ENCODE assay signal across 8 mouse cellular contexts in genomic region chr2:28525943-28526876, GRCm38 (mm10). TPM values are rescaled to one million over a fixed set of nuclear protein-coding genes. Genes with fewer than 3 reads are reported as not detected.
DNase-seq lines count a peak whose midpoint lies in the region; ATAC-seq and TF ChIP-seq lines count a peak whose summit lies in the region.

No protein-coding gene starts in this region.

- no peaks in the 10 kb centered on the region for H3K27me3 ChIP-seq in lung, embryonic 16.5 days (ENCODE audit: control insufficient read depth, insufficient read depth, low read depth, low read length)
- H3K27me3 ChIP-seq in forebrain, embryonic 16.5 days (replicated peaks; ENCODE audit: control insufficient read depth, insufficient read depth, low read length), result no peaks in the 10 kb centered on the region
- no peaks in the 10 kb centered on the region for H3K27me3 ChIP-seq in limb, embryonic 11.5 days (ENCODE audit: control insufficient read depth, insufficient read depth, low read length)
- no peaks in the 10 kb centered on the region for H3K27me3 ChIP-seq in neural tube, embryonic 13.5 days

- 34% methylated on average over 12 of the region's 12 CpGs for WGBS in lung, embryonic 16.5 days
- WGBS in forebrain, embryonic 16.5 days, result 40% methylated on average over 12 of the region's 12 CpGs
- 39% methylated on average over 12 of the region's 12 CpGs for WGBS in limb, embryonic 11.5 days
- 36% methylated on average over 12 of the region's 12 CpGs for WGBS in neural tube, embryonic 13.5 days

- peaks cover 28% of the 10 kb centered on the region for H3K4me1 ChIP-seq in lung, embryonic 16.5 days (replicated peaks; ENCODE audit: control insufficient read depth, insufficient read depth, low read length)
- H3K4me1 ChIP-seq in forebrain, embryonic 16.5 days (replicated peaks; ENCODE audit: control insufficient read depth, insufficient read depth, low read length), result peaks cover 58% of the 10 kb centered on the region
- peaks cover 33% of the 10 kb centered on the region for H3K4me1 ChIP-seq in limb, embryonic 11.5 days (ENCODE audit: control insufficient read depth, insufficient read depth, low read length)
- H3K4me1 ChIP-seq in neural tube, embryonic 13.5 days (replicated peaks), result peaks cover 100% of the 10 kb centered on the region

- H3K36me3 ChIP-seq in lung, embryonic 16.5 days (ENCODE audit: control insufficient read depth, insufficient read depth, low read length), result no peaks in the 10 kb centered on the region
- no peaks in the 10 kb centered on the region for H3K36me3 ChIP-seq in forebrain, embryonic 16.5 days (ENCODE audit: control insufficient read depth, insufficient read depth)
- no peaks in the 10 kb centered on the region for H3K36me3 ChIP-seq in limb, embryonic 11.5 days (ENCODE audit: control insufficient read depth, insufficient read depth, low read length)
- peaks cover 9% of the 10 kb centered on the region; the same call in 1 of the 2 replicates for H3K36me3 ChIP-seq in neural tube, embryonic 13.5 days

- no peak for TF ChIP-seq POLR2A in brain, embryonic 14.5 days (IDR thresholded peaks at IDR 0.05; ENCODE audit: borderline replicate concordance, extremely low read depth, insufficient read depth, insufficient read length, poor library complexity, severe bottlenecking)

- H3K4me2 ChIP-seq in lung, embryonic 16.5 days (ENCODE audit: low read depth, low read length), result no peak overlapping the region
- peak overlapping the region; percentile 13; the same call in 1 of the 2 replicates for H3K4me2 ChIP-seq in forebrain, embryonic 16.5 days (ENCODE audit: low read length)
- no peak overlapping the region for H3K4me2 ChIP-seq in limb, embryonic 11.5 days (ENCODE audit: low read depth, severe bottlenecking)
- H3K4me2 ChIP-seq in neural tube, embryonic 13.5 days, result peak overlapping the region; percentile 16; the same call in 1 of the 2 replicates

- peak overlapping the region; percentile 80 for H3K27ac ChIP-seq in lung, embryonic 16.5 days (ENCODE audit: low read length)
- H3K27ac ChIP-seq in forebrain, embryonic 16.5 days (ENCODE audit: low read length), result peak overlapping the region; percentile 65
- peak overlapping the region; percentile 60; the same call in 1 of the 2 replicates for H3K27ac ChIP-seq in limb, embryonic 11.5 days (replicated peaks; ENCODE audit: low read depth, low read length)
- H3K27ac ChIP-seq in neural tube, embryonic 13.5 days (replicated peaks), result peak overlapping the region; percentile 81

- H3K9ac ChIP-seq in lung, embryonic 16.5 days (ENCODE audit: low read length), result 0 out of 2 replicates have a peak overlapping the region, but pooled peaks have one; percentile 17
- peak overlapping the region; percentile 32 for H3K9ac ChIP-seq in forebrain, embryonic 16.5 days (replicated peaks; ENCODE audit: low read depth, low read length)
- H3K9ac ChIP-seq in limb, embryonic 11.5 days (ENCODE audit: low read length), result no peak overlapping the region; the same call in 1 of the 2 replicates
- peak overlapping the region; percentile 47 for H3K9ac ChIP-seq in neural tube, embryonic 13.5 days

- no peak overlapping the region for H3K4me3 ChIP-seq in lung, embryonic 16.5 days (ENCODE audit: low read length)
- no peak overlapping the region for H3K4me3 ChIP-seq in forebrain, embryonic 16.5 days (replicated peaks; ENCODE audit: low read length)
- H3K4me3 ChIP-seq in limb, embryonic 11.5 days (ENCODE audit: low read depth, low read length), result no peak overlapping the region
- H3K4me3 ChIP-seq in neural tube, embryonic 13.5 days, result no peak overlapping the region

- peak; percentile 15; the same call in 1 of the 2 replicates for ATAC-seq in lung, embryonic 16.5 days (ENCODE audit: low read depth)
- no peak for ATAC-seq in forebrain, embryonic 16.5 days
- ATAC-seq in limb, embryonic 11.5 days (ENCODE audit: insufficient number of reproducible peaks, low FRiP score, low TSS enrichment, low read depth), result no peak
- no peak for ATAC-seq in neural tube, embryonic 13.5 days (ENCODE audit: low read depth)

- DNase-seq in lung, postnatal 14 days, result no peak
- DNase-seq in brain, embryonic 14.5 days (ENCODE audit: low read depth), result peak; percentile 35
- peak; percentile 36 for DNase-seq in limb, embryonic 11.5 days (ENCODE audit: low spot score)
- no peak for DNase-seq in right cerebral cortex, postnatal 25 days
- DNase-seq in adrenal gland, adult 8-10 months, result no peak

- peak; percentile 32; the same call in 1 of the 2 replicates for TF ChIP-seq CTCF in brain, embryonic 14.5 days (IDR thresholded peaks at IDR 0.05; ENCODE audit: borderline replicate concordance, extremely low read depth, insufficient read depth, insufficient read length)

- H3K9me3 ChIP-seq in lung, embryonic 16.5 days (ENCODE audit: control insufficient read depth, low read length), result no peaks in the 10 kb centered on the region
- H3K9me3 ChIP-seq in forebrain, embryonic 16.5 days (ENCODE audit: control insufficient read depth, low read length), result no peaks in the 10 kb centered on the region
- H3K9me3 ChIP-seq in limb, embryonic 11.5 days (ENCODE audit: control insufficient read depth, low read length), result no peaks in the 10 kb centered on the region
- no peaks in the 10 kb centered on the region for H3K9me3 ChIP-seq in neural tube, embryonic 13.5 days

RNA-seq across cellular contexts. Expression of gene Ralgds, which starts 13.3 kb away (rescaled TPM):
- 27.3 and 27.9 TPM in 2 replicates for polyA plus RNA-seq in lung, embryonic 16.5 days (2015; fragmentation: Nextera tagmentation; extraction: Ambion mirVana)
- 179 and 191 TPM in 2 replicates for polyA plus RNA-seq in brain, embryonic 14.5 days (2012; rRNA removed)
- polyA plus RNA-seq in forebrain, embryonic 16.5 days (2015; fragmentation: Nextera tagmentation; extraction: Ambion mirVana), result 83.5 and 83.7 TPM in 2 replicates
- polyA plus RNA-seq in limb, embryonic 11.5 days (2014; fragmentation: Nextera tagmentation; extraction: Ambion mirVana), result 37.3 and 43.1 TPM in 2 replicates
- 86.3 and 90.7 TPM in 2 replicates for polyA plus RNA-seq in neural tube, embryonic 13.5 days (2015; fragmentation: Nextera tagmentation; extraction: Ambion mirVana)
- total RNA-seq in adrenal gland, adult 8-10 months (2022), result 10 to 100 TPM; 33.3 to 51.0 (median 38.6) TPM

RNA-seq across cellular contexts. Expression of gene Gm10134, which starts 20.3 kb away (rescaled TPM):
- 3.4 and 3.7 TPM in 2 replicates for polyA plus RNA-seq in lung, embryonic 16.5 days (2015; fragmentation: Nextera tagmentation; extraction: Ambion mirVana)
- 0.37 TPM in 1 of 2 replicates, not detected in the other for polyA plus RNA-seq in brain, embryonic 14.5 days (2012; rRNA removed)
- polyA plus RNA-seq in forebrain, embryonic 16.5 days (2015; fragmentation: Nextera tagmentation; extraction: Ambion mirVana), result 1.8 and 2.4 TPM in 2 replicates
- not detected in 2 replicates for polyA plus RNA-seq in limb, embryonic 11.5 days (2014; fragmentation: Nextera tagmentation; extraction: Ambion mirVana)
- 2.6 and 4.0 TPM in 2 replicates for polyA plus RNA-seq in neural tube, embryonic 13.5 days (2015; fragmentation: Nextera tagmentation; extraction: Ambion mirVana)
- total RNA-seq in adrenal gland, adult 8-10 months (2022), result 1 to 10 TPM; 3.0 to 5.1 (median 4.7) TPM

RNA-seq across cellular contexts. Expression of gene Gbgt1, which starts 29.5 kb away (rescaled TPM):
- polyA plus RNA-seq in lung, embryonic 16.5 days (2015; fragmentation: Nextera tagmentation; extraction: Ambion mirVana), result 1.1 and 1.5 TPM in 2 replicates
- polyA plus RNA-seq in brain, embryonic 14.5 days (2012; rRNA removed), result 0.91 and 1.8 TPM in 2 replicates
- 0.51 and 1.2 TPM in 2 replicates for polyA plus RNA-seq in forebrain, embryonic 16.5 days (2015; fragmentation: Nextera tagmentation; extraction: Ambion mirVana)
- polyA plus RNA-seq in limb, embryonic 11.5 days (2014; fragmentation: Nextera tagmentation; extraction: Ambion mirVana), result not detected in 2 replicates
- polyA plus RNA-seq in neural tube, embryonic 13.5 days (2015; fragmentation: Nextera tagmentation; extraction: Ambion mirVana), result 1.6 and 1.7 TPM in 2 replicates
- 10 to 100 TPM in 1 of 4 experiments, 1 to 10 TPM in 3; 4.8 to 12.6 (median 6.7) TPM for total RNA-seq in adrenal gland, adult 8-10 months (2022)

RNA-seq across cellular contexts. Expression of gene Cel, which starts 37.0 kb away (rescaled TPM):
- 0.10 and 0.23 TPM in 2 replicates for polyA plus RNA-seq in lung, embryonic 16.5 days (2015; fragmentation: Nextera tagmentation; extraction: Ambion mirVana)
- polyA plus RNA-seq in brain, embryonic 14.5 days (2012; rRNA removed), result 0.10 and 0.14 TPM in 2 replicates
- polyA plus RNA-seq in forebrain, embryonic 16.5 days (2015; fragmentation: Nextera tagmentation; extraction: Ambion mirVana), result not detected in 2 replicates
- polyA plus RNA-seq in limb, embryonic 11.5 days (2014; fragmentation: Nextera tagmentation; extraction: Ambion mirVana), result not detected in 2 replicates
- not detected in 2 replicates for polyA plus RNA-seq in neural tube, embryonic 13.5 days (2015; fragmentation: Nextera tagmentation; extraction: Ambion mirVana)
- not detected for total RNA-seq in adrenal gland, adult 8-10 months (2022)

RNA-seq across cellular contexts. Expression of gene Gtf3c5, which starts 57.3 kb away (rescaled TPM):
- 45.0 and 45.7 TPM in 2 replicates for polyA plus RNA-seq in lung, embryonic 16.5 days (2015; fragmentation: Nextera tagmentation; extraction: Ambion mirVana)
- polyA plus RNA-seq in brain, embryonic 14.5 days (2012; rRNA removed), result 45.9 and 51.4 TPM in 2 replicates
- polyA plus RNA-seq in forebrain, embryonic 16.5 days (2015; fragmentation: Nextera tagmentation; extraction: Ambion mirVana), result 40.5 and 43.3 TPM in 2 replicates
- polyA plus RNA-seq in limb, embryonic 11.5 days (2014; fragmentation: Nextera tagmentation; extraction: Ambion mirVana), result 48.6 and 48.9 TPM in 2 replicates
- 42.1 and 43.5 TPM in 2 replicates for polyA plus RNA-seq in neural tube, embryonic 13.5 days (2015; fragmentation: Nextera tagmentation; extraction: Ambion mirVana)
- total RNA-seq in adrenal gland, adult 8-10 months (2022), result 10 to 100 TPM; 21.4 to 26.3 (median 23.4) TPM

Comparison
In these comparisons a context has a peak if more than half of its experiments do, and no peak if none do; other contexts are left out.
1. H3K4me2 ChIP-seq: peak in forebrain, embryonic 16.5 days (single experiment) and neural tube, embryonic 13.5 days (single experiment); none in lung, embryonic 16.5 days (single experiment) and limb, embryonic 11.5 days (single experiment).
2. DNase-seq: peak in brain, embryonic 14.5 days (single experiment) and limb, embryonic 11.5 days (single experiment); none in lung, postnatal 14 days (single experiment), right cerebral cortex, postnatal 25 days (single experiment) and adrenal gland, adult 8-10 months (single experiment).
3. Peak in every context shown above with its lines, with median percentiles within 50 percentile points of each other: H3K27ac ChIP-seq.